Mouse (Mus musculus) midbrain, embryonic 11.5 days (tissue): ENCODE data around the gene Taf1d. TPM values are rescaled to one million over a fixed set of nuclear protein-coding genes. Genes with fewer than 3 reads are reported as not detected.
"Not testable (repeated sequence)": the region's sequence is repeated elsewhere in the genome, so short reads cannot be mapped to it uniquely, and the experiment has no call there.

Source experiments
- ATAC-seq: fragments of 200-750 bp; cut with Nextera tagmentation; 2 replicates; pipeline ENCODE4 v1.8.0; 2017; ENCODE audit warnings: moderate TSS enrichment, moderate library complexity; ENCODE audit not compliant: low FRiP score
- DNase-seq: peaks from one replicate; pipeline ENCODE4 v3.0.0; 2015; ENCODE audit warnings: low spot score; ENCODE audit errors: missing footprints
- H3K27ac ChIP-seq: fragments of 300-500 bp; sonication (generic); 2 replicates; pipeline ENCODE4 v1.5.1; 2014; ENCODE audit warnings: low read depth, low read length
- H3K27me3 ChIP-seq: fragments of 300-500 bp; sonication (generic); 2 replicates; pipeline ENCODE4 v1.6.1; 2014; ENCODE audit warnings: mild to moderate bottlenecking, low read length, moderate library complexity, mixed read lengths; ENCODE audit not compliant: control insufficient read depth, insufficient read depth
- H3K36me3 ChIP-seq: fragments of 300-500 bp; sonication (generic); 2 replicates; pipeline ENCODE4 v1.6.1; 2014; ENCODE audit warnings: mild to moderate bottlenecking, low read length, moderate library complexity, mixed read lengths; ENCODE audit not compliant: control insufficient read depth, insufficient read depth
- H3K4me1 ChIP-seq: fragments of 300-500 bp; sonication (generic); 2 replicates; pipeline ENCODE4 v1.6.1; 2014; ENCODE audit warnings: low read length; ENCODE audit not compliant: control insufficient read depth, insufficient read depth
- H3K4me2 ChIP-seq: fragments of 300-500 bp; sonication (generic); 2 replicates; pipeline ENCODE4 v1.6.1; 2014; ENCODE audit warnings: mild to moderate bottlenecking, moderate library complexity
- H3K4me3 ChIP-seq: fragments of 300-500 bp; sonication (generic); 2 replicates; pipeline ENCODE4 v1.5.1; 2014; ENCODE audit warnings: low read depth, low read length
- H3K9ac ChIP-seq: fragments of 300-500 bp; sonication (generic); 2 replicates; pipeline ENCODE4 v1.6.1; 2014; ENCODE audit warnings: low read length
- H3K9me3 ChIP-seq: fragments of 300-500 bp; sonication (generic); 2 replicates; pipeline ENCODE4 v1.6.1; 2016; ENCODE audit warnings: low read length; ENCODE audit not compliant: control insufficient read depth
- WGBS: fragments of 180-500 bp; shearing (Covaris S2); extraction: QIAGEN DNeasy Blood & Tissue Kit; methylation state at CpG from one replicate; pipeline ENCODE4 v1.1.7; 2014; 5-methylcytosine and 5-hydroxymethylcytosine counted together
- polyA plus RNA-seq: library from polyadenylated mRNA; unstranded; fragments of >200 nt; fragmentation: Nextera tagmentation; extraction: Ambion mirVana; gene quantifications from 2 replicates; pipeline ENCODE4 v1.2.1, GENCODE M21; 2014

Gene Taf1d
- polyA plus RNA-seq, 1 experiment from 2014 or later, result 67.9 TPM

DNA sequence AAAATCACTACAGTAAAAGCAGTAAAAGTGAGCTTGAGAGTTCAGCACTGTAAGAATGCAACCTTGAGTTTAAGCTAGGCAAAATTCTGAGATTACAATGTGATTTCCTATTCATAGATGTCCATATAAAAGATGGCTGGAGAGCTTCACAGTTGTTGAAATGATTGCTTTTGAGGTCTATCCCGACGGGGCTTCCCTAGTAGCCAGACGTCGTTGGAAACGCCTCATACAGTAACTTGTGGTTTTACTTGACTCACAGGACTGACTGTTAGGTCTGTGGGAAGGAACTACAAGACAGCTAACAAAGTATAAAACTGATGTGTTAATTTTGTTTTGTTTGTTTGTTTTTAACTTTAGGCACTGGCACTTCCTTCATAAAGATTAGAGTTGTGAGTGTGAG lies 7.6 kb downstream of the Taf1d start:
- H3K27me3 ChIP-seq, result no peaks in the 10 kb centered on the region
- H3K9ac ChIP-seq, result no peak overlapping the region
- H3K27ac ChIP-seq, result no peak overlapping the region
- H3K4me2 ChIP-seq, result no peak overlapping the region
- no peak for ATAC-seq
- no peak overlapping the region for H3K4me3 ChIP-seq
- peak; percentile 78 for DNase-seq
- peaks cover 6% of the 10 kb centered on the region for H3K4me1 ChIP-seq
- no peaks in the 10 kb centered on the region for H3K9me3 ChIP-seq
- WGBS, result 95% methylated on average over 5 of the region's 5 CpGs
- H3K36me3 ChIP-seq, result peaks cover 45% of the 10 kb centered on the region

DNA sequence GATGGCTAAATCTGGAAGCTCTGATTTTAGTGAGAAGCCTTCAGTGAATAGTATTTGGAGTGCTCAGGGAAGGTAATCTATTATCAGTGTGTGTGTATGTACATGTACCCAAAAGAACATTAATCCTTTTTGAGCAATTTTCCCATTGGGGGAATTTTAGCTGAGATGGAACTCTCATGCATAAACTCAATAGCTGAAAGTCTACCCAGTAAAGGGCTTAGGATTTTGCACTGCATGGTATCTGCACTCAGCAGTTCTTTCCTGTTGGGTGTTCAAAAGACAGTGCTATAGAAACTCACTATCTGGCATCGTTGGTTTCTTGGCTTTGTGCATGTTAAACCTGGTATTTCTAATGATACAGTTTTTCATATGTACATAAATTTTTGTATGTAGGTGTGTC lies 8.6 kb downstream of the Taf1d start:
- no peak overlapping the region for H3K4me2 ChIP-seq
- no peak overlapping the region for H3K4me3 ChIP-seq
- no peak for ATAC-seq

DNA sequence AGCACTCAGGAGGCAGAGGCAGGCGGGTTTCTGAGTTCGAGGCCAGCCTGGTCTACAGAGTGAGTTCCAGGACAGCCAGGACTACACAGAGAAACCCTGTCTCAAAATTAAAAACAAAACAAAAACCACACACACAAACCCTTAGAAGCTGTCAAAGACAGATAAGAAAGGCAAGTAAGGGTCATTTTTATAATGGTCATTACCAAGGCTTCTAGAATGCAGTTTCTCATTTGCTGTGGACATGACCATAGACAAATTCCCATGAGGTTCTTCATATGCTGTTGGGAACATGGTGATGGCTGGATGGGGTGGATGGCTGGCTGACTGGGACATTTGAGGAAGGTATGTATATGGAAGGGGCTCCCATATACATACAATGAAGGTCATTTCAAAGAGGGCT lies 10.3 kb downstream of the Taf1d start:
- H3K27me3 ChIP-seq, H3K27ac ChIP-seq, DNase-seq, ATAC-seq, H3K9ac ChIP-seq, H3K4me2 ChIP-seq, H3K4me1 ChIP-seq, H3K9me3 ChIP-seq, H3K4me3 ChIP-seq: not testable (repeated sequence)
- WGBS, result 57% methylated on average over 1 of the region's 2 CpGs
- H3K36me3 ChIP-seq, result peaks cover 35% of the 10 kb centered on the region

More for the DNA sequence above, 8.6 kb downstream of the Taf1d start:
- Histone ChIP-seq H3K9ac (no peak overlapping the region), H3K36me3 (peaks cover 40% of the 10 kb centered on the region), H3K9me3 (no peaks in the 10 kb centered on the region), H3K27ac (no peak overlapping the region), H3K4me1 (no peaks in the 10 kb centered on the region), H3K27me3 (no peaks in the 10 kb centered on the region)
- 95% methylated on average over 1 of the region's 1 CpGs for WGBS
- peak; percentile 76 for DNase-seq

DNA sequence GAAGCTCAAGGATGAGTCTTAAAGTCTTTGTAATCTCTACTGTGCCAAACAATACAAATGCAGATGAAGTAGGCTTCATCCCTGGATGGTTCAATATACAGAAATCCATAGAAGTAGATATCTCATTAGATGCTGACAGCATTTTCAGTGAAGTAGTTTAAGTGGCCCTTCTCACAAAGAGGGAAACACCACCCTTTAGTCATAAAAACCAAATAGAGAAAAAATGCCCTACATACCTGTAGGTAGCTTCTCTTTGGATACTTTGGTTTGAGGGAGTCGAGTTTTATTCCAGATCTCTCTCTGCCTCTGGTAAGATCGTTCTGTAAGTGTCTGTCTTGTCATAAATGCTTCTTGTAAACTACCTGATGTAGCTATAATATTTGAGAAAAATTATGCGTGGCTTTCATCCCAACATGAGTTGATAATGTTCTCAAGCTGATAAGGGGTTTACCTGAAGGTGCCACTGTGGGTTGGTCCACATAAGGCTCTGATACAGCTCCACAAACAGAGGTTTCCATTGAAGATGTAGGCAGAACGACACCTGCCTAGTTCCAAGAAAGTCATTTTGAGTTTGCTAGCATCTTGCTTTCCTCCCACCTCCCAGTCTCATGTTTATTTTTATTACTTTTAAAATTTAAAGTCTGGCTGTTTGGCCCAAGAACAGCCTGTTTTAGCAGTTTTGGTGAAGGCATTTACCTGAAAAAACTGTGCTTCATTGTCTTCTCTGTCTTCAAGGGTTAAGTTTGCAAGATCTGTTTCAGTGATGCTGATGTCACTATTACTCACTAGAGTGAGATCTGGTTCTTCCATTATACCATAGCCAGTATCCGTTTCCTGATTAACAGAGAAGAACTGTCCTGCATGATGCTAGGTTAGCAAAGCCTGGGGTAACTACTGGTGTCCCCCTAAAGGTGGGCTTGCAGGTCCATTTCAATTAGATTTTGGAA lies 11.5 kb downstream of the Taf1d start:
- Histone ChIP-seq H3K36me3 (peaks cover 40% of the 10 kb centered on the region), H3K4me1 (no peaks in the 10 kb centered on the region), H3K9me3 (no peaks in the 10 kb centered on the region), H3K27me3 (no peaks in the 10 kb centered on the region), H3K4me2 (no peak overlapping the region), H3K27ac (no peak overlapping the region), H3K4me3 (no peak overlapping the region), H3K9ac (no peak overlapping the region)
- ATAC-seq (no peak), DNase-seq (no peak)
- WGBS, result 60% methylated on average over 5 of the region's 5 CpGs

DNA sequence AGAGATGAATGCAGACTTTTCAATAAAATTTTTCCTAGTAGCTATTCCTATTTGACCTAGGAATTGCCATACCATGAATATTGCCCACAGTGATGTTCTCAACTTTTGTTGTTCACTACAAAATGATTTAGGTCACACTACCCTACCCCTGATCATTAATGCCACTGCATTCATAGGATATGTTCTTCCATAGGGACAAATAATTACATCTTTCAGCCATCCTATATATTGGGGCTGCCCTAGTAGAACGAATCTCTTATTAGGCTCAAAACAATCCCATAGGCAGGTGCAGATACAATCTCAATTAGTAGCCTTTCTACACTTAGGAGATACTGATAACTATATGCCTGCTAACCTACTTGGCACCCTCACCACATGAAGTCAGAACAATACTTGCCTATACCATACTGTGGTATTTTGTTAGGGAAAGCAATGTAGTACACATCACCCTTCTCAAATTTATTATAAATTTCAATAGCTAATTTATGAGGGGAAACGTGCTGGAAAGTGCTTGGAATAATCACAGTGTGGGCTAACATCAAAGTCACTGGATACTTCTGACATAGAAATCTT lies 12.2 kb downstream of the Taf1d start:
- Histone ChIP-seq H3K4me3 (no peak overlapping the region), H3K9me3 (no peaks in the 10 kb centered on the region), H3K4me1 (no peaks in the 10 kb centered on the region), H3K36me3 (peaks cover 38% of the 10 kb centered on the region), H3K27me3 (no peaks in the 10 kb centered on the region), H3K9ac (no peak overlapping the region), H3K4me2 (no peak overlapping the region), H3K27ac (no peak overlapping the region)
- ATAC-seq, result 0 out of 2 replicates have a peak, but pooled peaks have one; percentile 49
- WGBS, result 86% methylated on average over 2 of the region's 2 CpGs
- no peak for DNase-seq

DNA sequence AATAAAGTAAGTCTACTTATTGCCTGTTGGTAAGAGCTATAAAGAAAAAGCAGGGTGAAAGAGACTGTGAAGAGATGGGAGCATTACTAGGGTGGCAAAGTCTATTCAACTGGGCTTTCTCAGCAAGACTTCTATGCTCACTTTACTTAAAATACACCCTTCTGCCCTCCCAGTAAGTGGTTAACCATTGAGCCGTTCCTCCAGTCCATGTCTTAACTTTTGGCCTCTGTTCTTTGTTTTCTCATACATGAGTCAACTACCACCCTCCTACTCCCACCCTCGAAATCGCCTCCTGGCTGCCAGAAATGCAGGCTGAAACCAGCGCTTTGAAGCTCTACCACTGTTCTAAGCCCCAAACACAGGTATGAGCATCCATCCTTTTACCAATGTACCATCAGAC lies 31.8 kb downstream of the Taf1d start:
- no peak for DNase-seq
- H3K4me1 ChIP-seq, result no peaks in the 10 kb centered on the region
- no peaks in the 10 kb centered on the region for H3K9me3 ChIP-seq
- H3K36me3 ChIP-seq, result peaks cover 27% of the 10 kb centered on the region
- no peaks in the 10 kb centered on the region for H3K27me3 ChIP-seq
- H3K9ac ChIP-seq, result no peak overlapping the region
- 91% methylated on average over 4 of the region's 4 CpGs for WGBS
- no peak for ATAC-seq
- no peak overlapping the region for H3K4me3 ChIP-seq
- H3K27ac ChIP-seq, result no peak overlapping the region
- H3K4me2 ChIP-seq, result no peak overlapping the region

DNA sequence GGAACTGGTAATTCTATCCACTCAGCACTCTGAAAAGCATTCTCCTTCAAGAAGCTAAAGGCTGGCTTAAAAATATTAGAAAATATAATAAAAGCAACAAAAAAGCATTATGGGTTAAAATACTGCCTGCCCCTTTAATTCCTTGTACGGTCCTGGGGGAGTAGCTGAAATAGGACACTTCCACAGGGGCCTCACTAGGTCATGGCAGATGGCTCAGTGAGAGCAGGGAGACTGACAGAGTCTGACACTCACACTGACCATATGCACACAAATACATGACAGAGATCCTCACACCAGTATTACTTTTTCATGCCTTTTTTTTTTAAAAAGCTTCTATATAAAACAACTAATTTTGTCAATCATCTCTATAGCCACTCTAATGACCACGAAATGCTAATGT lies 43.9 kb downstream of the Taf1d start:
- WGBS, result 84% methylated on average over 2 of the region's 2 CpGs
- Histone ChIP-seq H3K9me3 (no peaks in the 10 kb centered on the region), H3K36me3 (peaks cover 6% of the 10 kb centered on the region; the same call in 1 of the 2 replicates), H3K9ac (no peak overlapping the region), H3K27me3 (no peaks in the 10 kb centered on the region), H3K27ac (no peak overlapping the region), H3K4me2 (no peak overlapping the region), H3K4me3 (no peak overlapping the region), H3K4me1 (no peaks in the 10 kb centered on the region)
- ATAC-seq (no peak), DNase-seq (no peak)

DNA sequence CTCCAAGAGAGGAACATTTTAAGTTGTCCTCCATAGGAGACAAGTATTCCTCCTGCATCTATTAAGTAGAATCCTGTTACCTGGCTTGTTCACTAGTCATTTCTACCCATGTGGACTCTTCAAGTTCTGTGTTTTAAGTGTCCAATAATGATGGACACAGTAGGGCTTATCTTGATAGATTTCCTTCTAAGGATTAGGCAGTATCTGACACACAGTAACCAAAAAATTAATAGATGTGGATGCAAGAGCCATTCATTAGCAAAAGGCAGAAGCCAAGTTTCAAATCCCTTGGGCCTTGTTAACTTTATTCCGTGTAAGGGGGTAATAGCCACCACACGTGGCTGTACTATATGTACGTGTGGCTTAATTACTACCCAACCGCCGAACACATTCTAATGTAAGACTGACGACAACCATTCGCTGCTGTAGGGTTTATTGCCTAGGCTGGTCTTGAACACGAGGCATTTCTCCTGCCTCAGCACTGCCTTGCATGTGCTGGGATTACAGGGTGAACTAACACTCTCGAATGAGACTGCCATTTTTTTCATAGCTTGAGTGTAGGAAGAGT lies 51.0 kb downstream of the Taf1d start:
- no peaks in the 10 kb centered on the region; the same call in 1 of the 2 replicates for H3K4me1 ChIP-seq
- 1% methylated on average over 9 of the region's 9 CpGs for WGBS
- no peaks in the 10 kb centered on the region for H3K9me3 ChIP-seq
- peak; percentile 84 for DNase-seq
- no peaks in the 10 kb centered on the region; the same call in 1 of the 2 replicates for H3K27me3 ChIP-seq
- ATAC-seq, result no peak
- H3K4me3 ChIP-seq, result peak overlapping the region; percentile 81
- peak overlapping the region; percentile 76 for H3K4me2 ChIP-seq
- H3K36me3 ChIP-seq, result no peaks in the 10 kb centered on the region
- H3K27ac ChIP-seq, result peak overlapping the region; percentile 57; the same call in 1 of the 2 replicates
- peak overlapping the region; percentile 84 for H3K9ac ChIP-seq
